Mouse (Mus musculus) intestine, embryonic 14.5 days (tissue): ENCODE results near the gene Ap1b1. TPM values are rescaled to one million over a fixed set of nuclear protein-coding genes. Genes with fewer than 3 reads are reported as not detected.

Source experiments
- ATAC-seq: fragments of 200-750 bp; cut with Nextera tagmentation; replicated peaks from 2 replicates; pipeline ENCODE4 v1.8.0; 2017; ENCODE audit warnings: low read depth, moderate number of reproducible peaks, moderate TSS enrichment, moderate library complexity; ENCODE audit not compliant: low FRiP score, low TSS enrichment
- DNase-seq: peaks from one replicate; pipeline ENCODE4 v3.0.0-alpha.2; 2018; ENCODE audit warnings: low spot score
- H3K27ac ChIP-seq: fragments of 300-500 bp; sonication (generic); 2 replicates; pipeline ENCODE4 v1.5.1; 2014; ENCODE audit warnings: low read depth, mild to moderate bottlenecking, control low read depth
- H3K27me3 ChIP-seq: fragments of 300-500 bp; sonication (generic); replicated peaks from 2 replicates; pipeline ENCODE4 v1.6.1; 2014; ENCODE audit warnings: low read length, control low read depth; ENCODE audit not compliant: control insufficient read depth, insufficient read depth
- H3K36me3 ChIP-seq: fragments of 300-500 bp; sonication (generic); 2 replicates; pipeline ENCODE4 v1.6.1; 2014; ENCODE audit warnings: low read length, control low read depth; ENCODE audit not compliant: control insufficient read depth, insufficient read depth
- H3K4me1 ChIP-seq: fragments of 300-500 bp; sonication (generic); replicated peaks from 2 replicates; pipeline ENCODE4 v1.6.1; 2014; ENCODE audit warnings: low read length, control low read depth, mixed read lengths; ENCODE audit not compliant: control insufficient read depth, insufficient read depth
- H3K4me2 ChIP-seq: fragments of 300-500 bp; sonication (generic); 2 replicates; pipeline ENCODE4 v1.6.1; 2014; ENCODE audit warnings: low read length
- H3K4me3 ChIP-seq: fragments of 300-500 bp; sonication (generic); 2 replicates; pipeline ENCODE4 v1.5.1; 2014; ENCODE audit warnings: low read depth, low read length, control low read depth, mixed read lengths
- H3K9ac ChIP-seq: fragments of 300-500 bp; sonication (generic); 2 replicates; pipeline ENCODE4 v1.6.1; 2014; ENCODE audit warnings: mild to moderate bottlenecking, low read length
- H3K9me3 ChIP-seq: fragments of 300-500 bp; sonication (generic); 2 replicates; pipeline ENCODE4 v1.6.1; 2016; ENCODE audit warnings: low read length, control low read depth; ENCODE audit not compliant: control insufficient read depth
- WGBS: fragments of 180-500 bp; shearing (Covaris S2); extraction: QIAGEN DNeasy Blood & Tissue Kit; methylation state at CpG from one replicate; pipeline ENCODE4 v1.1.7; 2014; 5-methylcytosine and 5-hydroxymethylcytosine counted together
- microRNA-seq: library from miRNA; unstranded; fragments of <30 nt; microRNA quantifications from one replicate; pipeline ENCODE4, GENCODE M21; 2016
- polyA plus RNA-seq: library from polyadenylated mRNA; unstranded; fragments of >200 nt; fragmentation: Nextera tagmentation; extraction: Ambion mirVana; gene quantifications from 2 replicates; pipeline ENCODE4 v1.2.1, GENCODE M21; 2014

Ap1b1 gene
- polyA plus RNA-seq, 1 experiment from 2014 or later = 58.9 TPM

DNA sequence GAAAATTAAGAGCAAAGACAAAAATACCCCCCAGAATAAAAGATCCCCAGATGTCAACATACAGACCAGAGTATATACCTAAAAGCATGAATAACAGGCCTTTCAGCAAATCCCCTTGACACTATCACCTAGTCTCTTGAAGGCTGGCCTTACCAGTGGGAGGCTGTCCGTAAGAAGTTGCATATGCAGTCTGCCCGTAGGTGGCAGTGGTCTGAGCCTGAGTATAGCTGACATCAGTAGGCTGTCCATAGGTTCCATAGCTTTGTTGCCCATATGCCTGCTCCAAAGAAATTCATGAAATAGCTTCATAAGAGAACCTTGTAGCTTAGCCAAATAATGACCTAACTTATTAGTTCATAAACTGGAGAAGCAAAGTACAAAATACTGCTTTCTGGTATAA, 105.1 kb downstream of the Ap1b1 start:
- Histone ChIP-seq H3K36me3 (peaks cover 69% of the 10 kb centered on the region), H3K9ac (no peak overlapping the region), H3K27me3 (no peaks in the 10 kb centered on the region), H3K9me3 (no peaks in the 10 kb centered on the region), H3K4me1 (peaks cover 6% of the 10 kb centered on the region), H3K4me2 (no peak overlapping the region), H3K27ac (no peak overlapping the region), H3K4me3 (no peak overlapping the region)
- DNase-seq (no peak), ATAC-seq (no peak)
- WGBS = 56% methylated on average over 2 of the region's 2 CpGs

Small RNA genes within 50 kb of the gene (microRNA-seq; reads per million reads assigned to microRNA genes)
- gene Gm47296 = not detected

Other genes starting within 250 kb of the Ap1b1 start
- gene Cabp7, start 240.0 kb upstream of the Ap1b1 start, polyA plus RNA-seq = 0.15 and 0.16 TPM in 2 replicates
- 42.0 and 43.6 TPM in 2 replicates for gene Nf2, start 137.3 kb upstream of the Ap1b1 start, polyA plus RNA-seq
- gene Nipsnap1, start 112.9 kb upstream of the Ap1b1 start, polyA plus RNA-seq = 85.2 and 85.3 TPM in 2 replicates
- gene Thoc5, start 91.5 kb upstream of the Ap1b1 start, polyA plus RNA-seq = 38.4 and 41.6 TPM in 2 replicates
- 1.1 and 1.2 TPM in 2 replicates for gene Nefh, start 38.8 kb upstream of the Ap1b1 start, polyA plus RNA-seq
- 1.1 and 1.9 TPM in 2 replicates for gene Rasl10a, start 71.3 kb downstream of the Ap1b1 start, polyA plus RNA-seq
- 27.4 and 29.3 TPM in 2 replicates for gene Gas2l1, start 78.5 kb downstream of the Ap1b1 start, polyA plus RNA-seq
- gene Rhbdd3, start 112.1 kb downstream of the Ap1b1 start, polyA plus RNA-seq = 30.4 TPM in 2 replicates
- gene Ewsr1, start 112.4 kb downstream of the Ap1b1 start, polyA plus RNA-seq = 373 and 390 TPM in 2 replicates
- 74.8 and 88.5 TPM in 2 replicates for gene Emid1, start 165.4 kb downstream of the Ap1b1 start, polyA plus RNA-seq